Mouse (Mus musculus): ENCODE data around the gene Map2. TPM values are rescaled to one million over a fixed set of nuclear protein-coding genes. Genes with fewer than 3 reads are reported as not detected.

The Map2 gene
- total and polyA plus RNA-seq, 3 experiments: not detected

DNA sequence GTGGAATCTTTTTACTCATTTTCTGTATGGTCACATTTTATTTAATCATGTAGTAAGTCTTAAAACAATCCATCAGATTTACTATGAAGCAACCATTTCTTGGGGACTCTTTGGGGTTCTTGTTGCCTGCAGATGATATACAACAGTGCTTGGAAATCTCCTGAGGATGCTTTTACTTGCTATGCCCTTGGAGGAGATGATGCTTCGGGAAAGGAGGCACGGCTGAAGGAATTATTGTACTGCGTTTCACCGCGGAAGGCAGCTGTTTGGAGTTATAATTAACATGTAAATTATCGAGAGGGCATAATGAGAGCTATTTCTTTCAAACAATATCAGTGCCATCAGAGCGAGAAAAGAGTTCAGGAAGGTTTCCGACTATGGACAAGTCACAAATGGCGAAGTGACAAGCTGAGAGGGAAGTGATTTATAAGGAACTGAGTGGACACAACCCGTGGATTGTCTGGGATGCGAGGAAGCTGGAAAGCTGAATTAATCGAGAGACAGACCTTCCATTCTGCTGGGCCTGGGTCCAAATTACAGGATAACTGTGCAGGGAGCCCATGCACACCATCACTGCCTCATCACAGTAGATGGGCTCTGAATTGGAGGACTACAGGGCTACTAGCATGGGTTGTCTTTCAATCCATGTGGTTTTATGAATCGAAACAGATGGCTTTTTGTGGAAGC, 20.1 kb downstream of the Map2 start:
- H3K9ac ChIP-seq (ENCODE audit: control insufficient read depth, low read depth, low read length, poor library complexity, severe bottlenecking): no peak overlapping the region
- no peak overlapping the region for H3K4me3 ChIP-seq (ENCODE audit: control insufficient read depth in 1 of 2, insufficient read depth in 1 of 2, low read depth in 2 of 2, low read length in 2 of 2)
- no peaks in the 10 kb centered on the region for H3K79me2 ChIP-seq (ENCODE audit: control insufficient read depth, insufficient read depth, low read length, poor library complexity)
- DNase-seq (ENCODE audit: low read depth, low spot score): no peak
- H3K4me1 ChIP-seq (ENCODE audit: control insufficient read depth in 1 of 2, insufficient read depth in 2 of 2, low read length in 2 of 2): no peaks in the 10 kb centered on the region
- TF ChIP-seq TAL1 (IDR thresholded peaks at IDR 0.05; ENCODE audit: low read length): no peak
- no peak for TF ChIP-seq ELF1 (IDR thresholded peaks at IDR 0.05; ENCODE audit: low read depth, low read length)
- no peak for TF ChIP-seq RAD21 (IDR thresholded peaks at IDR 0.05; ENCODE audit: low read depth, low read length)
- TF ChIP-seq EP300 (IDR thresholded peaks at IDR 0.05; ENCODE audit: low read depth in 1 of 2, low read length in 2 of 2): no peak
- TF ChIP-seq MAX (IDR thresholded peaks at IDR 0.05; ENCODE audit: low read length): no peak
- TF ChIP-seq MXI1 (IDR thresholded peaks at IDR 0.05; ENCODE audit: low read depth, low read length): no peak
- TF ChIP-seq MAFK (IDR thresholded peaks at IDR 0.05; ENCODE audit: borderline replicate concordance, low read depth, low read length): no peak
- no peak for TF ChIP-seq CTCF (IDR thresholded peaks at IDR 0.05 in 2 of 3, conservative IDR thresholded peaks at IDR 0.05 in 1 of 3; ENCODE audit: control insufficient read depth in 1 of 3, insufficient read depth in 1 of 3, low read depth in 2 of 3, low read length in 3 of 3, poor library complexity in 1 of 3, severe bottlenecking in 1 of 3)
- no peak for TF ChIP-seq KAT2A (conservative IDR thresholded peaks at IDR 0.05; ENCODE audit: low read depth, low read length)
- no peak for TF ChIP-seq POLR2AphosphoS5 (IDR thresholded peaks at IDR 0.05; ENCODE audit: borderline replicate concordance, low read depth, low read length)
- no peaks in the 10 kb centered on the region for H3K27me3 ChIP-seq (ENCODE audit: control insufficient read depth in 1 of 2, insufficient read depth in 2 of 2, low read length in 2 of 2)
- H3K9me3 ChIP-seq (replicated peaks; ENCODE audit: insufficient read depth, low read length): no peaks in the 10 kb centered on the region
- H3K27ac ChIP-seq (ENCODE audit: control insufficient read depth, low read depth, low read length): no peak overlapping the region
- H3K36me3 ChIP-seq (ENCODE audit: control insufficient read depth in 1 of 2, insufficient read depth in 2 of 2, low read length in 2 of 2): no peaks in the 10 kb centered on the region

DNA sequence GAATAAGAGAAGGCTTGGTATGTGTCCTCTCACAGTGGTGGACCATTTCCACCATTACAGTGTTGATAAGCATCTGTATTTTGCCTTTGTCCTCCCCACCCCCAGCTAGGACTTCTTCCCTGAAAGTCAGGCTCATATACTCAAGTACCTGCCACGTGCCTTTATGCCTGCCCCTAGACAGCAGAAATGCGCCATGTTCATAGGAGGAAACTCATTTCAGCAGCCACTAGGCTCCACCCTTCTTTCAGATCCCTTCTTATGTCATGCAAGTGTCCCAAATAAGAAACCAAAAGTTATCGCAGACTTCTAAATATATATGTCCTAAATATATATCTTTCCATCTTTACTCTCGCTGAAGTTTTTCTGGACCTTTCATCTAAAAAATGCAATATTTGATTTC, 21.2 kb downstream of the Map2 start:
- H3K4me3 ChIP-seq (ENCODE audit: control insufficient read depth in 1 of 2, insufficient read depth in 1 of 2, low read depth in 2 of 2, low read length in 2 of 2): no peak overlapping the region
- TF ChIP-seq POLR2A (IDR thresholded peaks at IDR 0.05; ENCODE audit: control insufficient read depth in 1 of 2, insufficient read depth in 1 of 2, low read depth in 1 of 2, low read length in 2 of 2, poor library complexity in 1 of 2) (no peak), MAFK (IDR thresholded peaks at IDR 0.05; ENCODE audit: borderline replicate concordance, low read depth, low read length) (no peak), MAZ (IDR thresholded peaks at IDR 0.05; ENCODE audit: low read depth, low read length) (no peak), GATA1 (IDR thresholded peaks at IDR 0.05; ENCODE audit: low read depth, low read length) (no peak), POLR2AphosphoS5 (IDR thresholded peaks at IDR 0.05; ENCODE audit: borderline replicate concordance, low read depth, low read length) (no peak), ETS1 (IDR thresholded peaks at IDR 0.05; ENCODE audit: low read depth, low read length) (no peak), TCF12 (IDR thresholded peaks at IDR 0.05; ENCODE audit: low read depth, low read length) (no peak), TBP (IDR thresholded peaks at IDR 0.05; ENCODE audit: low read depth, low read length) (no peak), NELFE (IDR thresholded peaks at IDR 0.05; ENCODE audit: low read depth, low read length) (no peak), KAT2A (conservative IDR thresholded peaks at IDR 0.05; ENCODE audit: low read depth, low read length) (no peak)
- no peaks in the 10 kb centered on the region for H3K27me3 ChIP-seq (ENCODE audit: control insufficient read depth in 1 of 2, insufficient read depth in 2 of 2, low read length in 2 of 2)
- no peak overlapping the region for H3K27ac ChIP-seq (ENCODE audit: control insufficient read depth, low read depth, low read length)
- no peak for DNase-seq (ENCODE audit: low read depth, low spot score)
- H3K36me3 ChIP-seq (ENCODE audit: control insufficient read depth in 1 of 2, insufficient read depth in 2 of 2, low read length in 2 of 2): no peaks in the 10 kb centered on the region
- no peaks in the 10 kb centered on the region for H3K9me3 ChIP-seq (replicated peaks; ENCODE audit: insufficient read depth, low read length)
- H3K79me2 ChIP-seq (ENCODE audit: control insufficient read depth, insufficient read depth, low read length, poor library complexity): no peaks in the 10 kb centered on the region
- no peaks in the 10 kb centered on the region for H3K4me1 ChIP-seq (ENCODE audit: control insufficient read depth in 1 of 2, insufficient read depth in 2 of 2, low read length in 2 of 2)
- H3K9ac ChIP-seq (ENCODE audit: control insufficient read depth, low read depth, low read length, poor library complexity, severe bottlenecking): no peak overlapping the region
